Mouse (Mus musculus): Measurements from ENCODE around the gene Rtn4ip1.
"Not testable (repeated sequence)": the region's sequence is repeated elsewhere in the genome, so short reads cannot be mapped to it uniquely, and the experiment has no call there.

The Rtn4ip1 gene

DNA sequence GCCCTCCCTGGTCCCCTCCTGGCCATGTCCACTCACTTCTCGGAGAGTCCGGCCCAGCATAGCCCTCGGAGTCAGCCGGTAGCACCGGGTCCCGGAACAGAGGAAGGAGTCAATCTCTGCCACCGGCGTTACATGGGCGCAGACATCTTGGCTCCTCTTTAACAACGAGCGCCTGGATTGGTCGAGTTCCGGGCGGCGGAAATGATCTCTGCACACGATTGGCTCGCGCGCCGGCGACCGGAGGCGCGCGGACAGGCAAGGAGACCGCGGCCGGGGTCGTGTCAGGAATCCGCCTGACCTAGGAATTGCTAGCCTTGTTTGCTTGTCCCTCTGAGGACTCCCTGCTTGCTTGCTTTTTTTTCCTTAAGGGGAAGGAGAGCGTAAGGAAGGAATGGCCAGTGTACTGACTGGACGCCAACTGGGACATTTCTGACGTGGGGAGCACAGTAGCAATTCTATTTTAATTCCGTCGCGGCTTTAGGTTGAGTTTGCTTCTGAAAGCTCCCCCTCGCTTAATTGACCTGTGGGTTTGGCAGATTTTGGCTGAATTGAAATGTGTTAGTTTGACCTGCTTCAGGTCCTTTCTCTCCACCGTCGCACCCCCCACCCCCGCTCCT, at the start of gene Rtn4ip1, which contains the start of gene Qrsl1:
Gene Rtn4ip1 (plus strand): TSS at position 230 of the 617 bp plus-strand sequence.
Gene Qrsl1 (minus strand): TSS at position 168 of the 617 bp plus-strand sequence.
- in situ Hi-C loops (cut with MboI, MseI), result no loop called here

- in situ Hi-C loops (cut with MboI, MseI), result no loop called here
Measured at GRCm38 (mm10) chr10:43851898-43852297, 49.7 kb upstream of the Rtn4ip1 start.

DNA sequence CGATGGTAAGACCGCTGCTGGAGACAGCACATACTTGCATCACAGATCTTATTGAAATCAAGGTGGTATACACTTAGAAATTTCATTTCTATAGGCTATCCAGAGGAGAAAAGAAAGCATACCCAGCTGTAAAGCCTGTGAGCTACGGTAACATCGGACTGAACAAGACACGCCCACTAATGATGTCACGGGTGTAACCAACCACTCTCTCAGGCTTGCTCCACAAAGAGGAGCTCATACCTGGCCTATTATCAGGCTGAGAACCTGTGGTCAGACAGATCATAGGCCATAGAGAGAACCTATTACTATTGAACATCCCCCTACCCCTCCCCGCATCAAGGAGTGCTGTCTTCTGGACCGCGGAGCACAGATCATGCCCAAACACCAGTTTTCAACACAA, 45.7 kb upstream of the Rtn4ip1 start:
- in situ Hi-C loops (cut with MboI, MseI), result no loop called here

- in situ Hi-C loops (cut with MboI, MseI), result no loop called here
Measured at GRCm38 (mm10) chr10:43856351-43856750, 45.3 kb upstream of the Rtn4ip1 start.

GRCm38 (mm10) chr10:43870752-43871151, 30.9 kb upstream of the Rtn4ip1 start:
- in situ Hi-C loops (cut with MboI, MseI), result no loop called here

- in situ Hi-C loops (cut with MboI, MseI), result no loop called here
Measured at GRCm38 (mm10) chr10:43871458-43871857, 30.1 kb upstream of the Rtn4ip1 start.

- in situ Hi-C loops (cut with MboI, MseI), result no loop called here
Measured at GRCm38 (mm10) chr10:43887676-43888075, 13.9 kb upstream of the Rtn4ip1 start.

GRCm38 (mm10) chr10:43888976-43889375, 12.6 kb upstream of the Rtn4ip1 start:
- in situ Hi-C loops (cut with MboI, MseI), result no loop called here

DNA sequence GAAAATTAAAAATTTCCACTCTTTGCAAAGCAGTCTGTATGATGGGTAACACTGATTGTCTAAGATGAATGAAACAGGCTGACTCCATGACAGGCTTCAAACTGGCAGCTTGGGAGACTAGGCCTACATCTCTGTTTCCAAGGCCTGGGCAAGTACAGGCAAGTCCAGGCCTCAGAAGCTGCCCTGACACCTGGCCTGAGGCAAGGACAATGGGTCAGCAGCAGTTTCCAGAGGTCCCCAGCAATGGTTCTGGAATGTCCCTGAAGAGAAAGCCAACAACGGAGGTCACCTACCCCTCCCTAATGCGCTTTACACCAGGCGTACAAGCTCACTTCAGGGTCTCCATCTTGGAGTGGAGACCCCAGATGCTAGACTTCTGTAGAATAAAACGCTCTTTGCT, 8.6 kb upstream of the Rtn4ip1 start:
- in situ Hi-C loops (cut with MboI, MseI), result no loop called here

DNA sequence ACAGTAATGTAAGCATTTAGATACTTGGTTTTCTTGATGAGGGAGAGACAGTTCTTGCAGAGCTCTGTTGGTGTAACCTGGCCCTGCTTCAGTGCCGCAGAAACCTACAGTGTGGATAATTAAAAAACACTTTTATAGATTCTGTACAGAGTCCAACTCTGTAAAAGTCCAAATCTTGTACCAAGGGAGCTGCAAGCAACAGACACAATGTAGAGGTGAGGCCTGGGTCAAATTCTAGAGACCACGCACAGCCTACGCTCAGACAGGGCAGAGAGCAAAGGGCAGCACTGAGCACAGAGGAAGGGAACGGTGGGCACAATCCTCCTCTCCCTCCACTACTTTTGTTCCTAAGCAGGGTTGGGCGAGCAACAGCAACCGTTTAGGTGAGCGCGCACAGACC, 5.5 kb upstream of the Rtn4ip1 start:
- in situ Hi-C loops (cut with MboI, MseI), result no loop called here

- in situ Hi-C loops (cut with MboI, MseI), result no loop called here
Measured at GRCm38 (mm10) chr10:43898276-43898675, 3.3 kb upstream of the Rtn4ip1 start.

GRCm38 (mm10) chr10:43900883-43901570, 580 bp upstream of the Rtn4ip1 start:
- in situ Hi-C loops (cut with MboI, MseI), result no loop called here

DNA sequence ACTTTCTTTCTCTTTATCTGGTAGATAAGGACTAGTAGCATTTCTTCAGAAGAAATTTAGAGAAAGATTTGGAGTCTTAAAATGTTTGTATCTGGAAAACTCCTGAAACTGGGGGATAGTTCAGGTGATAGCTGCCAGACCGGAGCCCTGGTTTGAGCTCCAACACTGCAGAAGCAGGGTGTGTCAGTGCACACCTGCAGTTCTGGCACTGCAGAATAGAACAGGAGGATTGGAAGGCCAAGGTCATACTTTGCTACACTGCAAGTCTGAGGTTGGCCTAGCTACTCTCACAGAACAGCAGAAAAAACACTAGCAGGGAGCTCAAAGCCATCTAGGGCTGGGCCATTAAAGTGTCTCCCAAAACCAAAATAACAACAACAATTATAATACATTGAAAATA, 3.0 kb downstream of the Rtn4ip1 start:
- in situ Hi-C loops (cut with MboI, MseI), result no loop called here

- in situ Hi-C loops (cut with MboI, MseI), result loop anchor here in 1 of 2 experiments (10.0 kb wide), 1 partner anchor 175 kb away; no protein-coding TSS in a partner anchor
Measured at GRCm38 (mm10) chr10:43910032-43910872, 8.6 kb downstream of the Rtn4ip1 start.

- in situ Hi-C loops (cut with MboI, MseI), result loop anchor here in 1 of 2 experiments (10.0 kb wide), 1 partner anchor 176 kb away; no protein-coding TSS in a partner anchor
Measured at GRCm38 (mm10) chr10:43910873-43911142, 9.2 kb downstream of the Rtn4ip1 start.

- in situ Hi-C loops (cut with MboI, MseI), result loop anchor here in 1 of 2 experiments (10.0 kb wide), 1 partner anchor 177 kb away; no protein-coding TSS in a partner anchor
Measured at GRCm38 (mm10) chr10:43912236-43912635, 10.6 kb downstream of the Rtn4ip1 start.

GRCm38 (mm10) chr10:43916181-43916580, 14.6 kb downstream of the Rtn4ip1 start:
- in situ Hi-C loops (cut with MboI, MseI), result loop anchor here (5.0 to 10.0 kb wide), 3 partner anchors 181 to 344 kb away; partner anchors contain the start of gene Cd24a (in 1 of the 2)

DNA sequence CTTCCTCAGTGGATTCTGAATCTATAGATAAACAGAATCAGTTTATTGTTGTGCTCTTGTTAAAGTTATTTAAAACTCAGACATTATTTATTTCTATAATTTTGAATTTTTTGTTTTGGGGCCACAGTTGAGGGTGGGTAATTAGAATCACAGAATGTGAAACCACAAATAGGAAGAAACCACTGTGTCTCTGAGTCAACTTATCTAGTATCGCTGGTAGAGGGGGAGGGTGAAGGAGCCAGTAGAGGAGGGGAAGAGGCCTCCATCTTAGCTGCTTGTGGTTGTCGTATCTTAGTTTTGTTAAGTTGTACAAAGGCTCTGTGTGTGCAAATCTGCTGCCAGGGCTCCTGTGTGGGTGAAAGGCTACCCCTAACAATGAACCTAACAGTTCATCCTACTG, 15.1 kb downstream of the Rtn4ip1 start:
- in situ Hi-C loops (cut with MboI, MseI), result loop anchor here (5.0 to 10.0 kb wide), 3 partner anchors 182 to 344 kb away; partner anchors contain the start of gene Cd24a (in 1 of the 2)

DNA sequence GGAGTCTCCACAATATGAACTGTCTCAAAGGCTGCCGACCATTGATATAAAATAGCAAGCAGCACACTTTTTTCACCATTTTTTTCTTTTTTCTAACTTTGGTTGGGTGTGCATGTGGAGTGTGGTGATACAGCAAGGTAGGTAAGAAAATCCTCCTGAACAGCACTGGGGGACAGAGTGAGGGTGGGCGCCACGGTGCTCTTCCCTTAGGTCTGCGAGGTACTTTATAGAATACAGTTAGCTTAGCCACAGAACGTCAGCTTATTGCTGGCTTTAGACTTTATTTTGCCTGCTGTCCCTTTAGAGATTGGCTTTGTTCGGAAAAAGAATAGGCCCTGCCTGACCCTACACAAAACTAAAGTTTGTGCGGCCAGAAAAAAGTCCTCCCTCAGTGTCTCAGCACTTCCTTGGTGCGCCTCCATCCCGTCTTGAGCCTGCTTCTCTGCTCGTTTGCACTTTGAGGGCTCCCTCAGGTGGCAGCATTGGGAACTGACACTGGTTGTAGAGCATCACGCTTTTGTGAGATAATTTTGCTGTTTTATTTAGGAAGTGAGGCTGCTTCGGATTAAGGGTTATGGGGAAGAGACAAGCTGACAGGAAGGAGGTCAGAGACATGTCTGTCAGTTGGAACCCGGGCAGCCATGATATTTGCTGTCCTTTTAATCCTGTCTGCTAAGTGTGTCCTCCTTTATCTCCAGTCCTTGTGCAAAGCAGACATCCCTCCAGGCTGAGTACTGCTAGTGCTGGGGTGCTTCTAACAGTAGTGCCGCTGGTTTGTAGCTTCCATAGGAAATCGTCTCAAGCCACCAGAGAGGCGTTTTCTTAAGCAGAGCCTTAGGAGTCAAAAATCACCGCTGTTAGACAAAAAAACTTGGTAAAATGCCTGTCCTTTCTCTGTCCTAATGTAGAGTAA, 17.3 kb downstream of the Rtn4ip1 start:
- in situ Hi-C loops (cut with MboI, MseI), result loop anchor here (5.0 to 10.0 kb wide), 3 partner anchors 184 to 347 kb away; partner anchors contain the start of gene Cd24a (in 1 of the 2)

- in situ Hi-C loops (cut with MboI, MseI), result no loop called here
Measured at GRCm38 (mm10) chr10:43923096-43923495, 21.5 kb downstream of the Rtn4ip1 start.

GRCm38 (mm10) chr10:43925776-43926175, 24.2 kb downstream of the Rtn4ip1 start:
- in situ Hi-C loops (cut with MboI, MseI), result not testable (repeated sequence)
